Mouse (Mus musculus): Measurements from ENCODE around the gene Il6ra. TPM values are rescaled to one million over a fixed set of nuclear protein-coding genes. Genes with fewer than 3 reads are reported as not detected.

The Il6ra gene
- polyA plus RNA-seq, 1 experiment from 2014 or later: 3.6 TPM

DNA sequence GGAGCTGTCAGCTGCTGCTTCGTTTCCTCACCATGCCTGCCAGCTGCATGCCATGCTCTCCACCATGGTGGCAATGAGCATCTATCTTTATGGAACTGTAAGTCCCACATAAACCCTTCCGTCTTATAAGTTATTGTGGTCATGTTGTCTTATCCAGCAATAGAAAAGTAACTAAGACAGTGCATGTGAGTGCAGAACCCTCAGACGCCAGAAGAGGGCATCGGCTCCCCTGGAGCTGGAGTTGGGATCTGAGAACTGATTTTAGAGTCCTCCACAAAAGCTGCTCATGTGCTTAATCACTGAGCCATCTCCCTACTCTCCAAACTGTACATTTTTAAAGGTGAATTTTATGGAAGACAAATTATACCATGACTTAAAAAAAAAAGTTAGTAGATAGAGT, 95.9 kb downstream of the Il6ra start:
- no peak overlapping the region for H3K27ac ChIP-seq
- no peaks in the 10 kb centered on the region; the same call in none of the 2 replicates for H3K27me3 ChIP-seq
- H3K4me3 ChIP-seq: no peak overlapping the region
- H3K9me3 ChIP-seq: no peaks in the 10 kb centered on the region
- H3K36me3 ChIP-seq: no peaks in the 10 kb centered on the region
- WGBS: 57% methylated on average over 4 of the region's 4 CpGs
- H3K9ac ChIP-seq: no peak overlapping the region
- H3K4me2 ChIP-seq: no peak overlapping the region
- ATAC-seq (ENCODE audit: borderline replicate concordance, extremely low read depth, low FRiP score, low TSS enrichment): no peak
- 0 out of 2 replicates have a peak, but pooled peaks cover 5% of the 10 kb centered on the region for H3K4me1 ChIP-seq

Other genes starting within 250 kb of the Il6ra start
- 10.8 and 11.3 TPM in 2 replicates for gene Adar, start 198.2 kb downstream of the Il6ra start, polyA plus RNA-seq (2015; fragmentation: Nextera tagmentation; extraction: Ambion mirVana)
- 0.30 and 0.36 TPM in 2 replicates for gene Chrnb2, start 148.6 kb downstream of the Il6ra start, polyA plus RNA-seq (2015; fragmentation: Nextera tagmentation; extraction: Ambion mirVana)
- gene Ube2q1, start 139.6 kb downstream of the Il6ra start, polyA plus RNA-seq (2015; fragmentation: Nextera tagmentation; extraction: Ambion mirVana): 10.8 and 12.0 TPM in 2 replicates
- gene She, start 81.8 kb downstream of the Il6ra start, polyA plus RNA-seq (2015; fragmentation: Nextera tagmentation; extraction: Ambion mirVana): 9.9 and 10.1 TPM in 2 replicates
- gene Atp8b2, start 50.3 kb upstream of the Il6ra start, polyA plus RNA-seq (2015; fragmentation: Nextera tagmentation; extraction: Ambion mirVana): 14.7 and 14.8 TPM in 2 replicates
- 164 TPM in 2 replicates for gene Hax1, start 85.6 kb upstream of the Il6ra start, polyA plus RNA-seq (2015; fragmentation: Nextera tagmentation; extraction: Ambion mirVana)
- 142 and 154 TPM in 2 replicates for gene 4933434E20Rik, start 138.4 kb upstream of the Il6ra start, polyA plus RNA-seq (2015; fragmentation: Nextera tagmentation; extraction: Ambion mirVana)
- gene Ubap2l, start 139.4 kb upstream of the Il6ra start, polyA plus RNA-seq (2015; fragmentation: Nextera tagmentation; extraction: Ambion mirVana): 153 and 157 TPM in 2 replicates
- 637 and 683 TPM in 2 replicates for gene Tpm3, start 159.5 kb upstream of the Il6ra start, polyA plus RNA-seq (2015; fragmentation: Nextera tagmentation; extraction: Ambion mirVana)
- gene Nup210l, start 190.9 kb upstream of the Il6ra start, polyA plus RNA-seq (2015; fragmentation: Nextera tagmentation; extraction: Ambion mirVana): 0.37 and 0.40 TPM in 2 replicates